ENCODE assay signal across 1 mouse cellular context in the genomic region with DNA sequence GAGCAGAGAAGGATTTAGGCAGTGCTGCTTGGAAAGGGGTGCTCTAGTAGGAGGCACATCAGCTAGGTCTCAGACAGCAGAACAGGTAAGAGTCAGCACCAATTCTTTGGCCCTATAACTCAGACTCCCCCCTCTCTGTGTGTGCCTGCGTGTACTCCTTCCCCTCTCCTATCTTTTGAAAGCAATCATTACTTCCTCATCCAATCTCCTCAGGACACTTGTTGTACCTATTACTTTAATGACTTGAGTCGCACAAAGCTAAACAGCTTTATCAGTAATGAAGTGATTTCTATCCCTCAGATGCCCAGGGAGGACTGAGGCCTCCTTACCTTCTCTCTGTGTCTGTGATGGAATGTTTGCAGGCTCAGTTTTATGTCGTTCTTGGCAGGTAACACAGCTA.
TF ChIP-seq lines count a peak whose summit lies in the region.

No protein-coding gene starts in this region.

TF ChIP-seq in MEL, 35 proteins besides CTCF, POLR2A, EP300 and RAD21 (continued from another document):
- TF ChIP-seq GATA1 (IDR thresholded peaks at IDR 0.05; ENCODE audit: low read depth, low read length) (0 out of 2 replicates have a peak, but pooled peaks have one; percentile 24), UBTF (IDR thresholded peaks at IDR 0.05; ENCODE audit: borderline replicate concordance, insufficient read depth, low read depth, low read length) (no peak), MAX (IDR thresholded peaks at IDR 0.05; ENCODE audit: low read length) (no peak; the same call in 1 of the 2 replicates), MEF2A (IDR thresholded peaks at IDR 0.05; ENCODE audit: extremely low read depth, insufficient replicate concordance, low read depth, low read length, poor library complexity, severe bottlenecking) (no peak), E2F4 (IDR thresholded peaks at IDR 0.05; ENCODE audit: borderline replicate concordance, low read depth, low read length) (no peak), ELF1 (IDR thresholded peaks at IDR 0.05; ENCODE audit: low read depth, low read length) (0 out of 2 replicates have a peak, but pooled peaks have one; percentile 12), POLR2AphosphoS5 (IDR thresholded peaks at IDR 0.05; ENCODE audit: borderline replicate concordance, low read depth, low read length) (no peak), ZMIZ1 (IDR thresholded peaks at IDR 0.05; ENCODE audit: low read depth, low read length) (no peak), MAZ (IDR thresholded peaks at IDR 0.05; ENCODE audit: low read depth, low read length) (no peak), HCFC1 (IDR thresholded peaks at IDR 0.05; ENCODE audit: low read depth, low read length) (no peak), RCOR1 (IDR thresholded peaks at IDR 0.05; ENCODE audit: low read depth, low read length) (peak; percentile 74), ZNF384 (IDR thresholded peaks at IDR 0.05; ENCODE audit: low read depth, low read length) (no peak), USF2 (IDR thresholded peaks at IDR 0.05; ENCODE audit: borderline replicate concordance in 1 of 2, insufficient read depth in 1 of 2, low read depth in 1 of 2, low read length in 2 of 2) (no peak), TAL1 (IDR thresholded peaks at IDR 0.05; ENCODE audit: low read length) (peak; percentile 21; the same call in 1 of the 2 replicates)
